Mouse (Mus musculus): ENCODE data around the gene Slc22a14.

Gene Slc22a14

DNA sequence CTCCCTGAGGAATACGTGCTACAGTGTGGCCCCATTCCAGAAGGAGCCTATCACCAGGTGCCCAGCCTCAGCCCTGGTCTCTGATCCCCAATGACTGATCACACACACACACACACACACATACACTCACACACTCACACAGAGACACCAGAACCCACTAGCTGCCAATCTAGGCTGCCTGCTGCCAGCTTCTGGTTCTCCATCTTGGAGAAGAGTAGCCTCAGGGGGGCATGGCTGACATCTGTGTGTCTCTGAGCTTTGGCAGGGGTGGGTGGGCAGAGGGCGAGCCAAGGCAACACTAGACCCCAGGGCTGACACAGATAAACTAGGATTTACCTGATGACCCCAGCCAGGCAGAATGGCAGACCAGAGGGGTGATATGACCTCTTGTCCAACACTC is 226.5 kb downstream of the Slc22a14 start:
- DNase-seq (ENCODE audit: low spot score), result no peak

DNA sequence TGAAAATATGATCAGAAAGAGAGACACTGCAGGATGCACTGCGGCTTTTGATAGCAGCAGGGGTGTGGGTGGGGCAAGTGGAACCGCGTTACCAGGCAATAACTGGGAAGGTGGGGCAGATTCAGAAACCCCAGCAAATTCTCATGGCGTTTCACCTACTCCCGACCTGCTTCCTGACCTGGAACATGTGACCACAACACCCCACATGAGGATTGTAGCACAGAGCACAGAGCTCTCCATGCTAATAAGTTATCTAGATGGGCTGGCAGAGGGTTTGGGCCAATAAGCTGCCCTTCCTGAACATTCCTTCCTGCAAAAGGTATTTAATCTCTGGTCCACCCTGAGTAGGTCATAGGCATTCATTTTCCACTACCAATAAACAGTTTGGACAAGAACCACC is 234.7 kb downstream of the Slc22a14 start:
- DNase-seq (ENCODE audit: low spot score), result no peak

DNA sequence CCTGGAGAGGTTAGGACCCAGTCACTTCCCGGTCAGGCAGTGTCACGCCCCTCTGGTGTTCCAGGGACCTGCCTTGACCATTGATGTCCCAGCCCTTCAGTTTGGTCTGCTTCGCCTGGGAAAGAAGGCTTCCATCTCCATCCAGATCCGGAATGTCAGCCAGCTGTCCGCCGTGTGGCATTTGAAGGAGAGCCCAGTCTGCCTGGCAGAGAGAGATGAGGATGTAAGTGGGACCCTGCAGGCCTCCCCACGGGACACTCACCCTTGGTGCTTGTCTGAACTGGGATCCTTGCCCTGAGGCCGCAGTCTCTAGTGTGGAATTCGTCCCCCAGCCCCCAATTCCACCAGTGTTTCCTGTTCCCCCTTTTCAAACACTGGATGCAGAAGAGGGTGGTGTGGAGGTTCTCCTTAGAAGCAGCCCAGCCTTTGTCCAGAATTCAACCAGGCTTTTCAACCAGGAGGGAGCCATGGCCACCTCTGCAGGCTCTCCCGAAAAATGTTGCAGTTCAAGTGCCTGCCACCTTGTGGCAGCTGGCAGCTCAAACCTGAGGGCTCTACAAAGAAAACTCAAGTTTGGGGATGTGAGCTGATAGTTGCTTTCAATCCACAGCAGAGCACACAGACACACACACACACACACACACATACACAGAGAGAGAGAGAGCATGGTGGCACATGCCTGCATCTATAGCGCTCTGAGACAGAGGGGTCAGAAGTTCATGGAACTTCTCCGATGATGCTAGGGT is 236.7 kb downstream of the Slc22a14 start:
- DNase-seq (ENCODE audit: low spot score), result no peak

DNA sequence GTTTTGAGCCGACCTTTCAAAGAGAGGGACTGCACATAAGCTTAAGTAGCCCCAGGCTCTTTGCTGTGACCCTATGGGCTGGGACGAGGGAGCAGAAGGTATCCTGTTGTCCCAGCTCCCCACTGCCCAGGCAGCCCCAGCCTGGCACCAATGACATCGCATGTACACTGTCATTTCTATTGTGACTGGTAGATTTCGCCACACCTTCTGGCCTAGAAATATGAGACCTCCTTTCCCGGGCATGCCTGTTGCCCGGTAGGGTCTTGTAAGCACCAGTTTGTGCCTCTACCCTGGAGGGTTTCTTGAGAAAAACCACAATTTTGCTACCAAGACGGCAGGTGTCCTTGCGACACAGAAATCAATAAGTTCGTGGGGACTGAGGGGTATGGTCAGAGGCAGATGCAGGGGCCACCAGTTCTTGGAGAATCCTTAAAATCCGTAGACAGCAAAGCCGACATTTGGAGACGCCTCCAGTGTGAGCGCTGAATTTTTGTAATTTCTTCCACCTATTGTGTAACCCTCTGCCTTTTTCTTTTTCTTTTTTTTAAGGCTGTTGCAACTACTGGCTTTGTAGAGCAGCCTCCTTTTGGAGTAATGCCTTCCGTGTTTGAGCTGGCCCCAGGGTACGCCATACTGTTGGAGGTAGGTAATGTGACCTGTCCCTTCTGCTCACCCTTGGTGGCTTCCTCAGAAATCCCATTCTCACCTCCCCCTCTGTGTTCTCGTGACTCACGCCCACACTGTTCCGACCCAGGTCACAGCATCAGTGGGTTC is 242.6 kb downstream of the Slc22a14 start:
- no peak for DNase-seq (ENCODE audit: low spot score)

DNA sequence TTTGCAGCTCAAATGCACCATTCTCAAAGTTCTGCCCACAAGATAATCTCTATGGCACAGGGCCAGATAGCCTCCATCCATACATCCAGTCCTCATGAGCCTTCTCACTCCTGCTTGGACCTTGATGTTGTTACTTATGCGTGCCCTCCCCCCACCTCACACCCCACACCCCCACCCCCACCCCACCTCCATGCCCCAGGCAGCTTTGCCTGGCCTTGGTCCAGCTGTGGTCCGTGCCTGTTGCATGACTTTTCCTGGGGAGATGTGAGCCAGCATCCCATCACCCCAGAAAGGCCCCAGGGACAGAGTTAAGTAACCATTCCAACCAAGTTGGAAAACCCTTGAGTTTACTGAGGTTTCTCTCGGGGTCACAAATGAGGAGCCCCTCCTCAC is 245.2 kb downstream of the Slc22a14 start:
- no peak for DNase-seq (ENCODE audit: low spot score)
